Mouse (Mus musculus): ENCODE data around the gene Clmn. TPM values are rescaled to one million over a fixed set of nuclear protein-coding genes. Genes with fewer than 3 reads are reported as not detected.
"Not testable (repeated sequence)": the region's sequence is repeated elsewhere in the genome, so short reads cannot be mapped to it uniquely, and the experiment has no call there.

The Clmn gene
- polyA plus RNA-seq, 1 experiment from 2014 or later, result 0.65 TPM

- no peak for DNase-seq (ENCODE audit: low spot score)
These were observed 25.9 kb downstream of the Clmn start for GRCm38 (mm10) chr12:104838987-104839386.

GRCm38 (mm10) chr12:104838462-104838861 lies 26.4 kb downstream of the Clmn start:
- no peak for DNase-seq (ENCODE audit: low spot score)

- no peak for DNase-seq (ENCODE audit: low spot score)
These were observed 26.9 kb downstream of the Clmn start for GRCm38 (mm10) chr12:104837957-104838401.

GRCm38 (mm10) chr12:104837111-104837837 lies 27.6 kb downstream of the Clmn start:
- DNase-seq (ENCODE audit: low spot score), result no peak

GRCm38 (mm10) chr12:104836230-104836629 lies 28.6 kb downstream of the Clmn start:
- no peak for DNase-seq (ENCODE audit: low spot score)

- DNase-seq (ENCODE audit: low spot score), result no peak
These were observed 29.3 kb downstream of the Clmn start for GRCm38 (mm10) chr12:104835369-104836094.

- no peak for DNase-seq (ENCODE audit: low spot score)
These were observed 30.1 kb downstream of the Clmn start for GRCm38 (mm10) chr12:104834772-104835171.

- no peak for DNase-seq (ENCODE audit: low spot score)
These were observed 34.0 kb downstream of the Clmn start for GRCm38 (mm10) chr12:104830666-104831435.

- DNase-seq (ENCODE audit: low spot score), result no peak
These were observed 34.6 kb downstream of the Clmn start for GRCm38 (mm10) chr12:104830283-104830639.

- no peak for DNase-seq (ENCODE audit: low spot score)
These were observed 35.1 kb downstream of the Clmn start for GRCm38 (mm10) chr12:104829596-104830282.

- DNase-seq (ENCODE audit: low spot score), result not testable (repeated sequence)
These were observed 35.9 kb downstream of the Clmn start for GRCm38 (mm10) chr12:104828986-104829385.

- no peak for DNase-seq (ENCODE audit: low spot score)
These were observed 37.2 kb downstream of the Clmn start for GRCm38 (mm10) chr12:104827721-104828120.

- DNase-seq (ENCODE audit: low spot score), result no peak
These were observed 40.0 kb downstream of the Clmn start for GRCm38 (mm10) chr12:104824907-104825267.

GRCm38 (mm10) chr12:104824244-104824906 lies 40.5 kb downstream of the Clmn start:
- no peak for DNase-seq (ENCODE audit: low spot score)

GRCm38 (mm10) chr12:104823722-104824121 lies 41.2 kb downstream of the Clmn start:
- no peak for DNase-seq (ENCODE audit: low spot score)

- DNase-seq (ENCODE audit: low spot score), result no peak
These were observed 41.9 kb downstream of the Clmn start for GRCm38 (mm10) chr12:104822838-104823599.

GRCm38 (mm10) chr12:104822151-104822550 lies 42.7 kb downstream of the Clmn start:
- DNase-seq (ENCODE audit: low spot score), result no peak

GRCm38 (mm10) chr12:104820061-104820460 lies 44.8 kb downstream of the Clmn start:
- DNase-seq (ENCODE audit: low spot score), result no peak

- no peak for DNase-seq (ENCODE audit: low spot score)
These were observed 45.8 kb downstream of the Clmn start for GRCm38 (mm10) chr12:104819050-104819449.

- no peak for DNase-seq (ENCODE audit: low spot score)
These were observed 46.8 kb downstream of the Clmn start for GRCm38 (mm10) chr12:104818057-104818456.
